Mouse (Mus musculus): ENCODE data around the gene Mip. TPM values are rescaled to one million over a fixed set of nuclear protein-coding genes. Genes with fewer than 3 reads are reported as not detected.

Gene Mip
- polyA plus RNA-seq (2012; rRNA removed) = 0.08 TPM in 1 of 2 replicates, not detected in the other

- no peak for DNase-seq (ENCODE audit: low read depth in 1 of 2, low spot score in 2 of 2)
- Histone ChIP-seq H3K27ac (ENCODE audit: insufficient read depth, low read length) (no peak within 1 kb of the TSS), H3K4me3 (ENCODE audit: extremely low read depth, insufficient read depth, insufficient read length) (no peak within 1 kb of the TSS), H3K36me3 (ENCODE audit: control insufficient read depth, insufficient read depth, low read length) (no peaks in the 10 kb centered on the region), H3K27me3 (ENCODE audit: control insufficient read depth, insufficient read depth, low read length) (no peaks in the 10 kb centered on the region), H3K4me1 (ENCODE audit: control insufficient read depth, insufficient read depth, insufficient read length) (peaks cover under 1% of the 10 kb centered on the region; the same call in 1 of the 2 replicates)
- 75% methylated on average over 4 of the region's 4 CpGs for WGBS
- TF ChIP-seq CTCF (IDR thresholded peaks at IDR 0.05; ENCODE audit: extremely low read depth, insufficient read depth, insufficient read length, insufficient replicate concordance) (no peak), POLR2A (IDR thresholded peaks at IDR 0.05; ENCODE audit: low read depth, low read length) (no peak)
These were observed at the start of gene Mip for GRCm38 (mm10) chr10:128225538-128225937. Gene Mip, plus strand, starts transcription at chr10:128225838.

DNA sequence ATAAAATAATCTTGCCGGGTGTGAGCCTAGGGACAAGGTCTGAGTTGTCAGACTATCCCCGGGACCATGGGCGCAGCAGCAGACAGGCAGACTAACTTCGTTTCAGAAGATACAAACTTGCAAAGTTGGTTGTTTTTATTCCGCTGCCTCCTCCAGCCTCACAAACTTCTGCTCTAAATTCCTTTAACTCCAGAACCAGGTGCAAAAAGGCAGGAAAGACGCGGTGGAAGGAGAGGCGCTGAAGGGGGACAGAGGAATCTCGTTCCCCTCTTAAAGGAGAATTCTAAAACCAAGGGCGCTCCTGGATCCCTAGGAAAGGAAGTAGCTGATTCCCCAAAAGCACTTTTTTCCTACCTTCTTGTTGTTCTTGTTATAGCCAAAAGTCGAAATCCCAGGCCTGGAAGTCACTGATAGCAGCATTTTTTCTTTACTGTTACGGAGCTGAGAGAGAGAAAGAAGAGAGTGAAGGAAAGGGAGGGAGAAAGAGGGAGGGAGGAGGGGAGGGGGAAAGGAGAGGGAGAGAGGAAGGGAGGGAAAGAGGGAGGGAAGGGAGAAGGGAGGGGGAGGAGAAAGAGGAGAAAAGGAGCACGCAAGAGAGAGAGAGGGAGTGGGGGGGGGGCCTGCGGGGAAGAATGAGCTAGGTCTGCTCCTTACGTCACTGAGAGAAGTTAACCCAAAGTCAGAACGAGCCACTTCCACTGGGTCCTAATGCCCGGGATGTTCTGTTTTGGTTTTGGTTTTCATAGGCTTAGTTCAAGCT is 49.5 kb upstream of the Mip start:
- peak; percentile 70 to 71 for DNase-seq (ENCODE audit: low read depth in 1 of 2, low spot score in 2 of 2)
- peaks cover 7% of the 10 kb centered on the region; the same call in 1 of the 2 replicates for H3K4me1 ChIP-seq (ENCODE audit: control insufficient read depth, insufficient read depth, insufficient read length)
- TF ChIP-seq CTCF (IDR thresholded peaks at IDR 0.05; ENCODE audit: extremely low read depth, insufficient read depth, insufficient read length, insufficient replicate concordance) (no peak), POLR2A (IDR thresholded peaks at IDR 0.05; ENCODE audit: low read depth, low read length) (no peak)
- no peaks in the 10 kb centered on the region for H3K36me3 ChIP-seq (ENCODE audit: control insufficient read depth, insufficient read depth, low read length)
- H3K4me3 ChIP-seq (ENCODE audit: extremely low read depth, insufficient read depth, insufficient read length) = peak overlapping the region; percentile 99
- under 1% methylated on average over 17 of the region's 17 CpGs for WGBS
- H3K27me3 ChIP-seq (ENCODE audit: control insufficient read depth, insufficient read depth, low read length) = no peaks in the 10 kb centered on the region
- H3K27ac ChIP-seq (ENCODE audit: insufficient read depth, low read length) = 0 out of 2 replicates have a peak overlapping the region, but pooled peaks have one; percentile 15

DNA sequence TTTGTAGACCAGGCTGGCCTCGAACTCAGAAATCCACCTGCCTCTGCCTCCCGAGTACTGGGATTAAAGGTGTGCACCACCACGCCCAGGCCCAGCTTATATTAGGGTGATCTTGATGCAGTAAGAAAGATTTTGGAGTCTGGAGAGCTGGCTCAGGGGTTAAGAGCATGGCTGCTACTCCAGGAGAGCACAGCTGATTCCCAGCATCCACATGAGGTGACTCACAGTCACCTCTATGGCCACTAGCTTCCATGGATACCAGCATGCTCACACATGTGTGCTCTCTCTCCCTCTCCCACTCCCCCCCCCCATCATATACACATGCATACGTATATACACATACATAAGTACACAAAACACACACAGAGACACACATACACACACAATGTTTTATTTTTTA is 48.3 kb upstream of the Mip start:
- DNase-seq (ENCODE audit: low read depth in 1 of 2, low spot score in 2 of 2) = no peak
- TF ChIP-seq POLR2A (IDR thresholded peaks at IDR 0.05; ENCODE audit: low read depth, low read length) (no peak), CTCF (IDR thresholded peaks at IDR 0.05; ENCODE audit: extremely low read depth, insufficient read depth, insufficient read length, insufficient replicate concordance) (no peak)
- H3K4me3 ChIP-seq (ENCODE audit: extremely low read depth, insufficient read depth, insufficient read length) = no peak overlapping the region; the same call in 1 of the 2 replicates
- 90% methylated on average over 4 of the region's 4 CpGs for WGBS
- no peak overlapping the region for H3K27ac ChIP-seq (ENCODE audit: insufficient read depth, low read length)
- H3K27me3 ChIP-seq (ENCODE audit: control insufficient read depth, insufficient read depth, low read length) = no peaks in the 10 kb centered on the region
- H3K4me1 ChIP-seq (ENCODE audit: control insufficient read depth, insufficient read depth, insufficient read length) = peaks cover 7% of the 10 kb centered on the region; the same call in 1 of the 2 replicates
- H3K36me3 ChIP-seq (ENCODE audit: control insufficient read depth, insufficient read depth, low read length) = no peaks in the 10 kb centered on the region

GRCm38 (mm10) chr10:128179989-128180388 is 45.6 kb upstream of the Mip start, which contains the start of gene Rbms2:
Gene Rbms2, minus strand, starts transcription at chr10:128180297.
- Histone ChIP-seq H3K4me1 (ENCODE audit: control insufficient read depth, insufficient read depth, insufficient read length) (peaks cover 7% of the 10 kb centered on the region; the same call in 1 of the 2 replicates), H3K4me3 (ENCODE audit: extremely low read depth, insufficient read depth, insufficient read length) (peak within 1 kb of the TSS; percentile 16; the same call in 1 of the 2 replicates), H3K27ac (ENCODE audit: insufficient read depth, low read length) (no peak within 1 kb of the TSS), H3K27me3 (ENCODE audit: control insufficient read depth, insufficient read depth, low read length) (no peaks in the 10 kb centered on the region), H3K36me3 (ENCODE audit: control insufficient read depth, insufficient read depth, low read length) (no peaks in the 10 kb centered on the region)
- 35% methylated on average over 6 of the region's 6 CpGs for WGBS
- TF ChIP-seq CTCF (IDR thresholded peaks at IDR 0.05; ENCODE audit: extremely low read depth, insufficient read depth, insufficient read length, insufficient replicate concordance) (no peak), POLR2A (IDR thresholded peaks at IDR 0.05; ENCODE audit: low read depth, low read length) (no peak)
- DNase-seq (ENCODE audit: low read depth in 1 of 2, low spot score in 2 of 2) = no peak

GRCm38 (mm10) chr10:128184296-128184695 is 41.3 kb upstream of the Mip start:
- H3K27me3 ChIP-seq (ENCODE audit: control insufficient read depth, insufficient read depth, low read length) = no peaks in the 10 kb centered on the region
- WGBS = 90% methylated on average over 2 of the region's 2 CpGs
- no peak overlapping the region for H3K4me3 ChIP-seq (ENCODE audit: extremely low read depth, insufficient read depth, insufficient read length)
- H3K36me3 ChIP-seq (ENCODE audit: control insufficient read depth, insufficient read depth, low read length) = no peaks in the 10 kb centered on the region
- no peaks in the 10 kb centered on the region for H3K4me1 ChIP-seq (ENCODE audit: control insufficient read depth, insufficient read depth, insufficient read length)
- TF ChIP-seq POLR2A (IDR thresholded peaks at IDR 0.05; ENCODE audit: low read depth, low read length) = no peak
- no peak for TF ChIP-seq CTCF (IDR thresholded peaks at IDR 0.05; ENCODE audit: extremely low read depth, insufficient read depth, insufficient read length, insufficient replicate concordance)
- H3K27ac ChIP-seq (ENCODE audit: insufficient read depth, low read length) = no peak overlapping the region
- DNase-seq (ENCODE audit: low read depth in 1 of 2, low spot score in 2 of 2) = no peak

DNA sequence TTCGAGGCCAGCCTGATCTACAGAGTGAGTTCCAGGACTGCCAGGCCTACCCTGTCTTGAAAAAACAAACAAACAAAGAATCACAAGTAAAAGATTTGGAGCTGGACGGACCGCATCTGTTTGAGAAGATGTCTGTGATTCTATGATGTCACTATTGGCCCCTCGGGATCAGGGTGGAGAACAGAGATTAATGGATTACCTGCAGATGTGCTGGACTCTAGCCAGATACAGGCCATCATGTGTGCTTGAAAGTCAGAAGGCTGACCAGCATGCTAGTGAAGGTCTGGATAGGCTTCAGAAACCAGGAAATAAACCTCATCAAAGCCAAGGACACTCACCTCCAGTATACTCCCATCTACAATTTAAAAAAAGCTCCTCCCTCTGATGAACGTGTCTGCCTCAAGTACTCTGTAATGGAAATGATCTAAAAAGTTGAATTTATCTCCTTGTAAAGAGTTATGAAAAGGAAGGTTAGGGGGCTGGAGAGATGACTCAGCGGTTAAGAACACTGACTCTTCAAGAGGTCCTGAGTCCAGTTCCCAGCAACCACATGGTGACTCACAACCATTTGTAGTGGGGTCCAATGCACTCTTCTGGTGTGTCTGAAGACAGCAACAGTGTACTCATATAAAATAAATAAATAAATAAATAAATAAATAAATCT is 40.2 kb upstream of the Mip start:
- H3K27me3 ChIP-seq (ENCODE audit: control insufficient read depth, insufficient read depth, low read length) = no peaks in the 10 kb centered on the region
- TF ChIP-seq POLR2A (IDR thresholded peaks at IDR 0.05; ENCODE audit: low read depth, low read length) (no peak), CTCF (IDR thresholded peaks at IDR 0.05; ENCODE audit: extremely low read depth, insufficient read depth, insufficient read length, insufficient replicate concordance) (no peak)
- no peak overlapping the region for H3K27ac ChIP-seq (ENCODE audit: insufficient read depth, low read length)
- H3K36me3 ChIP-seq (ENCODE audit: control insufficient read depth, insufficient read depth, low read length) = no peaks in the 10 kb centered on the region
- no peaks in the 10 kb centered on the region for H3K4me1 ChIP-seq (ENCODE audit: control insufficient read depth, insufficient read depth, insufficient read length)
- WGBS = 82% methylated on average over 6 of the region's 6 CpGs
- H3K4me3 ChIP-seq (ENCODE audit: extremely low read depth, insufficient read depth, insufficient read length) = no peak overlapping the region
- DNase-seq (ENCODE audit: low read depth in 1 of 2, low spot score in 2 of 2) = no peak

Measured in spleen, adult 2 months (tissue).